Mouse (Mus musculus) liver, adult (tissue): ENCODE data around the gene Zfp827.

ENCODE experiments used
- GATA4 ChIP-seq: IDR thresholded peaks from 2 replicates; pipeline ENCODE4 v1.6.1; 2014; ENCODE audit warnings: mild to moderate bottlenecking, low read length; ENCODE audit not compliant: insufficient replicate concordance

The Zfp827 gene

DNA sequence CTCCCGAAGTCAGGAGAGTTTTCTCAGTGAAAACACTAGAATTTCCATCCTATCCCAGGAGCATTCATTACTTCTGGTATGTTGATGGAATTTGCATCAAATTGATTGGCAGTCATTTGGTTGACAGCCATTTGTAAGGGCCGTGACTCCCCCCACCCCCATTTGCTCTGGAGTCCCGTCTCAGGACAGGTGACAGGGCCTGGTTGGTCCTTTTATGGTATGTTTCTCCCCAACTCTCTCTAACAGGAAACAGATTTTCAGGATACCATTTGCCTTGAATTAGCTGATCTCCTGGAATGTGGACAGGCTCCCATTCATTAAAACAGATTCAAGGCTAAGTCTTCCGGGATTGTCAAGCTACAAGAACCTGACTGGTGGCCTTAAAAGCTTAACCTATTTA is 129.1 kb downstream of the Zfp827 start:
- no peak for TF ChIP-seq GATA4

- TF ChIP-seq GATA4, result no peak
Measured at GRCm38 (mm10) chr8:79158357-79158756, 130.1 kb downstream of the Zfp827 start.

DNA sequence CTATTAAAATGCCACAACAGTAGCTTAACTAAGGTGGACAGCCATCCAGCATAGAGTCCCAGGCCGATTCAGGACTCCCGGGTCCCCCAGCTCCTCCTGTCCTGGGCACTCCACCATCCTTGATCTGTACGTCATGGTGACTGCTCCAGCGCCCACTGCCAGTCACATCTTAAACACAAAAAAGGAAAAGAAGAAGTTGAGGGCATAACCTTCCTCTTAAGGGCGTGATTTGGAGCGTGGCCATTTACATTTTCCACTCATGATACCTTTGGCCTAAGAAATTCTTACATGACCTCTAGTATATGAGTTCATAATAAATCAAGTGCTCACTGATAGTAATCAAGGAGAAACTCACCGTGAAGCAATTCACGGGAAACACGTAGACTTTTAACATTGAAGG is 131.2 kb downstream of the Zfp827 start:
- no peak for TF ChIP-seq GATA4

DNA sequence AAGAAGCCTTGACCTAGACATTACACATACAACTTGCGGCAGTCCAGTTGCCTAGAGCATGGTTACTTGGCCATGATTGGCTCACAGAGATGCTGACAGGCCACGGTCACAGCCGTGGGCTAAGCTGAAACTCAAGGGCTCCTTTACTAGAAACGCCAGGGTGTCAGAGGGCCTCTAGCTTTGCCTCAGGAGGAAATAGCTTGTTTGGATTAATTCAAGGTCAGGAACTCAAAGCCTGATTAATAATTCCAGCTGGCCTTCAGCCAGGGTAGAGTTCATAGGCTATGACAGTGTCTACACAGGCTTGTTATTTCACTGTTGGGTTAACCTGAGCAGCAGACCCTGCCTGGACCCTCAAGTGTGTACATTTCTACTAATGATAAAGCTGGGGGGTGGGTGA is 132.1 kb downstream of the Zfp827 start:
- no peak for TF ChIP-seq GATA4

- no peak for TF ChIP-seq GATA4
Measured at GRCm38 (mm10) chr8:79161172-79161778, 133.0 kb downstream of the Zfp827 start.

DNA sequence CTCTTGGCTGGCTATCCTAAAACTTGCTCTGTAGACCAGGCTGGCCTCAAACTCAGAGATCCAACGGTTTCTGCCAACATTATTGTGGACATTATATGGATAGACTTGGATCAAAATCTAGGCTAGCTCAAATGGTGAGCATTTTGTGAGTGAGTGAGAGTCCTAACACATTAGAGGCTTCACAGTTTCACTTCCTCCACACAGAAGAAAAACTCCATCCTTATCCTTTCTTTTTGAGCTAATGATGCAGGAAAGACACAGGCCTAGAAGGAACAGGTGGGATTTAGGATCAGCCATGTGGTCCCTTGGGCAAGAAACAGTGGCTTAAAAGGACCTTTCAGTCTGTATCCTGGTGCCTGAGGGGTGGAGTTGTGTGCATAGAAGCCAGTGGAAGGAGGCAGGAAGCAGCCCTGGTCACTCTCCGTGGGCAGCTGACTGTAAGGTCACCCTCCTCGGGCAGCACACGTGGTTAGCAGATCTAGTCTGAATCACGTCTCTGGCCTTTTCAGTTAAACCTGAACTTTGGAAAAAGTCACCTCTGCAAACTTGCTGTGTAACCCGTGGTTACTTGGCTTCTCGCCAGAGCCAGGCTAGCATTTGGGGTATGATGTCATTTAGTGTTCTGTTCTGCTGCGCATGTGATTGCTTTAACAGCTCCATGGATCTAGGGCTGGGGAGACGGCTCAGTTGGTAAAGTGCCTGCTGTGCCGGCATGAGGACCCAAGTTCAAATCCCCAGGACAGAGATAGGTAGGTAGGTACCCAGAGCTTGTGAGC is 134.5 kb downstream of the Zfp827 start:
- no peak for TF ChIP-seq GATA4

DNA sequence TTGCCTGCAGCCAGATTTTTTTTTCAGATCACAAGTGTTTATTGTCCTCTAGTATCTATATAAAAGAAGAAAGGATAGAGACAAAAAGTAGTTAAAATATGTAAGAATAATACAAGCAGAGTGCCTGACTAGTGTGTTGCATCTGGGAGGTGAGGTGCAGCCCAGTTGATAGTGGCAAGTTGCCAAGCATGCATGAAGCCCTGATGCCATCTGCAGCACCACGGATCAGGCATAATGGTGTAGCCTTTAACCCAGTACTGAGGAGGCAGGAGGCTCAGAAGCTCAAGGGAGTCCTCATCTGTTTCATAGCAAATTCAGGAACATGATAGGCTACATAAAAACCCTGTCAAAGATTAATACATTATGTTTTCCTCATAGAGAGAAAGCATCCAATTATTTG is 136.1 kb downstream of the Zfp827 start:
- TF ChIP-seq GATA4, result no peak

GRCm38 (mm10) chr8:79165276-79165675 is 137.0 kb downstream of the Zfp827 start:
- TF ChIP-seq GATA4, result no peak

DNA sequence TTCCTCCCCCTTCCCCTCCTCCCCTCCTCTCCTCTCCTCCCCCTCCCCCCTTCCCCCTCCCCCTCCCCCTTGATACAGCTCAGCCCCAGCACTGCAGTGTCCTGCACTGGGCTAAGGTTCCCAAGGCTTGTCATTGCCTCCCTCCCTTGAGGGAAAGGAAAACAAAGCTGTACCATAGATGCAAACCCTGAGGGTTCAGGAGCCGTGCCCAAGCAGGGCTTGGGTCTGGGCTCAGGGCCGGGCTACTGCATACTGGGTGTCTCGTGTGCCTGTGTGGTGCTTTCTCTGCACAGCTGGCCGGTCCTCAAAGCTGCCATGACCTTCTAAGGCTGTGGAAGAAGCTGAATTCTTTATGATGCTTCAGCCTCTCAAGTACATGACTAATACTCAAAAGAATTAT is 145.4 kb downstream of the Zfp827 start:
- no peak for TF ChIP-seq GATA4

GRCm38 (mm10) chr8:79175991-79176390 is 147.8 kb downstream of the Zfp827 start:
- no peak for TF ChIP-seq GATA4

- TF ChIP-seq GATA4, result no peak
Measured at GRCm38 (mm10) chr8:79179678-79180077, 151.4 kb downstream of the Zfp827 start.

GRCm38 (mm10) chr8:79185488-79185887 is 157.3 kb downstream of the Zfp827 start:
- TF ChIP-seq GATA4, result no peak

GRCm38 (mm10) chr8:79190071-79190470 is 161.8 kb downstream of the Zfp827 start:
- no peak for TF ChIP-seq GATA4

- TF ChIP-seq GATA4, result no peak
Measured at GRCm38 (mm10) chr8:79196481-79196880, 168.2 kb downstream of the Zfp827 start.

DNA sequence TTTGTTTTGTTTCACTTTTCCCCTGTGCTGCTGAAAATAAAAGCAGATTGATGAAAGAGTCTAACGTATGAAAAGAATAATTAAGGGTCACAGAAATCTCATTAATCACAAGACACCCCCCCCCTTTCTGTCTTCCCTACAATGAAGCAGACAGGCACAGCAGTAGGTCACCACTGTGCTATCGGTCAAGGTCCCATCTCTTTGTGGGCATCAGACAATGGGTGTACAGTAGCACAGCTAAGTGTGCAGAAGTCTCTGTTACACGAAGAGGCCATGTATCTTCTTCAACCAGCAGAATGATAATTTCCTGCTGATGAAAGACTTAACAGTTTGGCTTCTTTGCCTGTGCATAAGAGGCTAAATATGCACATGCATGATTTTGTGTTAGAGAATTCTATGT is 170.4 kb downstream of the Zfp827 start:
- TF ChIP-seq GATA4, result no peak

DNA sequence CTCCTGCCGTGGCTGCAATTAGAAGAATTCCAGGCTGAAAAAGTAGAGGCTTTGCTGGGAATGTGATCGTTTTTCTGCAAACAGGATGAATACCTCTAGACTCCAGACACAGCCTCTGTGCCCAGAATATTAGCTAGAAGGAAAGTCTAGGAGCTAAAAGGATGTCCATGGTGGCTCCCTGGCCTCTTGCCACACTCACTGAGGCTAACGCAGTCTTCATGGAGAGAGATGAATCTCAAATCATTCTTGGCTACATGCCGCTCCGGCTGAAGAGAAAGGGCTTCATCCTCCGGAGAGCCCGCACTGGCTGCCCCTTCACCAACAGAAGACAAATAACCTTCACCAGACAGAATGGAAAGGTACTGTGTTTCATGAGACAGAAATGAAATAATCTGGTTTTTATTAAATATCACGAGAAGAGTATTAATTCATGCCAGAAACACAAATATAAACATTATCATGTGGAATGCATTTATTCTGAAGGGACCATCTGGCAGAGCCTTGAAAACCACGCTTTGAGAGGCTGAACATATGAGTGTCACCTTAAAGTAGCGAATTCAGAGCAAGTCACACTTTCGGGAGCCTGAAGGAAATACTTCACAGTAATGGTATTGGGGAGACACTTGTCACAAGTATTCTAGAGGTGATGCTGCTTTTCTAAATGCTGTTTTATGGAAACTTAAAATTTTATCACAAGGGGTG is 173.4 kb downstream of the Zfp827 start:
- TF ChIP-seq GATA4, result no peak
